Mouse (Mus musculus) liver, postnatal 0 days (tissue): Measurements from ENCODE around the gene Mgmt. TPM values are rescaled to one million over a fixed set of nuclear protein-coding genes. Genes with fewer than 3 reads are reported as not detected.

Experiments
- ATAC-seq: fragments of 200-750 bp; cut with Nextera tagmentation; 2 replicates; pipeline ENCODE4 v1.8.0; 2017; ENCODE audit warnings: mild to moderate bottlenecking, moderate library complexity
- DNase-seq: peaks from one replicate; pipeline ENCODE4 v3.0.0-alpha.2; 2016
- H3K27ac ChIP-seq: fragments of 300-500 bp; sonication (generic); 2 replicates; pipeline ENCODE4 v1.5.1; 2014; ENCODE audit warnings: antibody characterized with exemption, moderate library complexity, mild to moderate bottlenecking, low read depth
- H3K27me3 ChIP-seq: fragments of 300-500 bp; sonication (generic); 2 replicates; pipeline ENCODE4 v1.6.1; 2014; ENCODE audit warnings: low read length, control low read depth, mixed read lengths; ENCODE audit not compliant: insufficient read depth
- H3K36me3 ChIP-seq: fragments of 300-500 bp; sonication (generic); replicated peaks from 2 replicates; pipeline ENCODE4 v1.6.1; 2014; ENCODE audit warnings: mild to moderate bottlenecking, control low read depth, low read length, moderate library complexity, mixed read lengths; ENCODE audit not compliant: insufficient read depth
- H3K4me1 ChIP-seq: fragments of 300-500 bp; sonication (generic); 2 replicates; pipeline ENCODE4 v1.6.1; 2014; ENCODE audit warnings: antibody characterized with exemption, mild to moderate bottlenecking, control low read depth; ENCODE audit not compliant: insufficient read depth
- H3K4me2 ChIP-seq: fragments of 300-500 bp; sonication (generic); 2 replicates; pipeline ENCODE4 v1.6.1; 2014; ENCODE audit warnings: low read depth, mild to moderate bottlenecking, low read length, moderate library complexity, mixed read lengths
- H3K4me3 ChIP-seq: fragments of 300-500 bp; sonication (generic); 2 replicates; pipeline ENCODE4 v1.5.1; 2014; ENCODE audit warnings: low read depth, low read length
- H3K9ac ChIP-seq: fragments of 300-500 bp; sonication (generic); replicated peaks from 2 replicates; pipeline ENCODE4 v1.6.1; 2014; ENCODE audit warnings: mild to moderate bottlenecking, moderate library complexity
- H3K9me3 ChIP-seq: fragments of 300-500 bp; sonication (generic); 2 replicates; pipeline ENCODE4 v1.6.1; 2016; ENCODE audit warnings: mild to moderate bottlenecking, control low read depth, low read length, mixed read lengths
- CTCF ChIP-seq: sonication (generic); IDR thresholded peaks from 2 replicates; pipeline ENCODE4 v1.5.1; 2016; ENCODE audit warnings: antibody characterized with exemption, low read depth
- EP300 ChIP-seq: IDR thresholded peaks from 2 replicates; pipeline ENCODE4 v1.6.1; 2016; ENCODE audit warnings: antibody characterized with exemption, low read depth, mild to moderate bottlenecking
- WGBS: fragments of 180-500 bp; shearing (Covaris S2); extraction: QIAGEN DNeasy Blood & Tissue Kit; methylation state at CpG from one replicate; pipeline ENCODE4 v1.1.7; 2014; ENCODE audit not compliant: insufficient replicate concordance; 5-methylcytosine and 5-hydroxymethylcytosine counted together
- polyA plus RNA-seq: library from polyadenylated mRNA; unstranded; fragments of >200 nt; fragmentation: Nextera tagmentation; extraction: Ambion mirVana; gene quantifications from 2 replicates; pipeline ENCODE4 v1.2.1, GENCODE M21; 2015

Gene Mgmt
- polyA plus RNA-seq, 1 experiment from 2014 or later: 3.0 TPM

DNA sequence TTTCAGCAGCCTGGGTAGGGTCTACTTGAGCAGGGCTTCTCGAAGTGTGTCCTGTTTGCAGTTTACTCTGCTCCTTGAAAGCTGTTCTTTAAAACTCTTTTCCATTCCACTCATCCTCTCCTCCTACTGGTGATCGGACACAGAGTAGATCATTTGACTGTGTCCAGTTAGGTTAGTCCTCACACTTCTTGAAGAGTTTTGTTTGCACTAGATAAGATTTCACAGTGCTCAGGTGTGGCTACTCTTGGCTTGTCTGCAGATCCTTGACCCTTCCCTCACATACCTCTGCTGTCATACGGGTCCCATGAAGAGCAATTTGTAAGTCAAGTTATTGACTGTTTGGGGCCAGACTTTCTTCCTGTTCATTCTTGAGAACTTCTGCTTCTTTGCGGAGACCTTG is 221.8 kb downstream of the Mgmt start:
- DNase-seq (no peak), ATAC-seq (no peak)
- H3K4me3 ChIP-seq: no peak overlapping the region
- H3K27me3 ChIP-seq: no peaks in the 10 kb centered on the region
- no peaks in the 10 kb centered on the region for H3K36me3 ChIP-seq
- H3K4me2 ChIP-seq: no peak overlapping the region
- no peak overlapping the region for H3K9ac ChIP-seq
- H3K4me1 ChIP-seq: no peaks in the 10 kb centered on the region
- H3K27ac ChIP-seq: no peak overlapping the region
- TF ChIP-seq EP300 (no peak), CTCF (no peak)
- 46% methylated on average over 4 of the region's 4 CpGs for WGBS
- H3K9me3 ChIP-seq: peaks cover 11% of the 10 kb centered on the region

- no peaks in the 10 kb centered on the region for H3K9me3 ChIP-seq
- H3K4me2 ChIP-seq: no peak overlapping the region
- no peak overlapping the region for H3K9ac ChIP-seq
- no peaks in the 10 kb centered on the region for H3K4me1 ChIP-seq
- DNase-seq: no peak
- TF ChIP-seq CTCF (no peak), EP300 (no peak)
- H3K4me3 ChIP-seq: no peak overlapping the region
- no peaks in the 10 kb centered on the region for H3K27me3 ChIP-seq
- no peaks in the 10 kb centered on the region for H3K36me3 ChIP-seq
- WGBS: 81% methylated on average over 16 of the region's 16 CpGs
- H3K27ac ChIP-seq: no peak overlapping the region
- no peak for ATAC-seq
Measured at GRCm38 (mm10) chr7:137121243-137121858, 226.9 kb downstream of the Mgmt start.

DNA sequence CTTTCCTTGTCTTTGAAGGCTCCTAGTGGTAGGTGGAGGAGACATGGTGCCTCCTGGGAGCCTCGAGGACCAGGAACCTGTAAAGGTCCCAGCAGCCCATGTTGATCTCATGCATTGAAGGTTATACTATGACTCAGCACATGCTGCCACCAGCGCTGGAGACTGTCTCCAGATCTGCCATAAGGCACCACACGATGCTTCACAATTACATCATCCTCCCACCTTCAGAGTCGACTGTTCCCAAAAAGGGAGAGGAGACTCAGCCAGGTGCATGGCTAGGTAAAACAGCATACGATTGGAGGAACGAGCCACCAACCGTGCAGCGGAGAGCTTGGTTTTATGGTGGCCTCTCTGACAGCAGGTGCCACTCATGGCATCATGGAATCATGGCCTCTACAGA is 234.3 kb downstream of the Mgmt start:
- DNase-seq: no peak
- H3K27me3 ChIP-seq: no peaks in the 10 kb centered on the region
- WGBS: 79% methylated on average over 8 of the region's 8 CpGs
- TF ChIP-seq EP300: no peak
- TF ChIP-seq CTCF: no peak
- no peak overlapping the region for H3K4me3 ChIP-seq
- ATAC-seq: no peak
- no peak overlapping the region for H3K9ac ChIP-seq
- no peaks in the 10 kb centered on the region for H3K36me3 ChIP-seq
- H3K27ac ChIP-seq: no peak overlapping the region
- H3K4me1 ChIP-seq: no peaks in the 10 kb centered on the region
- H3K9me3 ChIP-seq: no peaks in the 10 kb centered on the region
- H3K4me2 ChIP-seq: no peak overlapping the region

DNA sequence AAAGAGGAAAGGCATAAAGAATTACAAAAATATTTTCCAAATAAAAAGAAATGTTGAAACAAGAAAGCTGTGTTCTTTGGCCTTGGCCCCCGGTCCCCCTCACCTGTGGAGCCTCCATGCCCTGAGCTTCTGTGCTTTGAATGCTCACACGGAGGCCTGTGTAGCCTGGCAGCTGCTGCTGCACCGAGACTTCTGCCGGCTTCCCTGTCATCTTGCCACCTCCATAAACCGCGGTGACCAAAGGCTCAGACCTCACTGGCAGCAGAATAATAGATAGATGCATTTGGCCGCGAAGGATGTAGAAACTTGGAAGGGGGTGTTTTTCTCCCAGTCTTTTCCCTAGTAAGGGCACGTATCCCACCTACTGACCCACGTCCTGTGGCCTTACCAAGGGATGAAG is 235.8 kb downstream of the Mgmt start:
- no peak overlapping the region for H3K4me3 ChIP-seq
- no peak overlapping the region for H3K27ac ChIP-seq
- DNase-seq (no peak), ATAC-seq (no peak)
- TF ChIP-seq EP300 (no peak), CTCF (no peak)
- H3K9me3 ChIP-seq: no peaks in the 10 kb centered on the region
- no peak overlapping the region for H3K4me2 ChIP-seq
- H3K4me1 ChIP-seq: no peaks in the 10 kb centered on the region
- no peak overlapping the region for H3K9ac ChIP-seq
- 76% methylated on average over 10 of the region's 10 CpGs for WGBS
- no peaks in the 10 kb centered on the region for H3K27me3 ChIP-seq
- no peaks in the 10 kb centered on the region for H3K36me3 ChIP-seq

DNA sequence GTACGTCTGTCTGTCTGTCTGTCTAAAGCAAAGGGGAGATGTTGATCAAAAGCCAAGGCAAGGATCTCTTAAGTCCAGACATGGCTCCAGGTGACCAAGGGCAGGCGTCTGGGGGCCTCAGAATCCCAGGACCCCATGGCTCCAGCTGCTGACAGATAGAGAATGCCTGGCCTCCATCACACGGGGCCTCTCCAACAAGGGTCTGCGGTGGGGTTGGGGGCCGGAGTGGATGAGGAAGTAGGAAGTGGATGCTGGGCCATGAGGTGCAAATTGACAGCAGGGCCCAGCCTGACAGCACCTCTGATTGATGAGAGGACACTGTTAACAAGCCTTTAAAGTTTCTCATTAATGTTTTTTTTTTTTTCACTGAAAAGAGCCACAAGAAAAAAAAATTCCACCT is 237.5 kb downstream of the Mgmt start:
- ATAC-seq (no peak), DNase-seq (no peak)
- Histone ChIP-seq H3K9me3 (no peaks in the 10 kb centered on the region), H3K9ac (no peak overlapping the region), H3K27me3 (no peaks in the 10 kb centered on the region), H3K4me2 (no peak overlapping the region), H3K27ac (no peak overlapping the region), H3K4me1 (no peaks in the 10 kb centered on the region), H3K36me3 (no peaks in the 10 kb centered on the region), H3K4me3 (no peak overlapping the region)
- WGBS: 52% methylated on average over 5 of the region's 5 CpGs
- TF ChIP-seq CTCF (no peak), EP300 (no peak)

GRCm38 (mm10) chr7:137138101-137138500 is 243.7 kb downstream of the Mgmt start:
- no peaks in the 10 kb centered on the region for H3K36me3 ChIP-seq
- WGBS: 64% methylated on average over 5 of the region's 5 CpGs
- no peak overlapping the region for H3K27ac ChIP-seq
- DNase-seq (no peak), ATAC-seq (no peak)
- no peaks in the 10 kb centered on the region for H3K27me3 ChIP-seq
- H3K4me1 ChIP-seq: no peaks in the 10 kb centered on the region
- H3K4me3 ChIP-seq: no peak overlapping the region
- no peak for TF ChIP-seq CTCF
- TF ChIP-seq EP300: no peak
- no peak overlapping the region for H3K9ac ChIP-seq
- no peak overlapping the region for H3K4me2 ChIP-seq
- no peaks in the 10 kb centered on the region for H3K9me3 ChIP-seq

DNA sequence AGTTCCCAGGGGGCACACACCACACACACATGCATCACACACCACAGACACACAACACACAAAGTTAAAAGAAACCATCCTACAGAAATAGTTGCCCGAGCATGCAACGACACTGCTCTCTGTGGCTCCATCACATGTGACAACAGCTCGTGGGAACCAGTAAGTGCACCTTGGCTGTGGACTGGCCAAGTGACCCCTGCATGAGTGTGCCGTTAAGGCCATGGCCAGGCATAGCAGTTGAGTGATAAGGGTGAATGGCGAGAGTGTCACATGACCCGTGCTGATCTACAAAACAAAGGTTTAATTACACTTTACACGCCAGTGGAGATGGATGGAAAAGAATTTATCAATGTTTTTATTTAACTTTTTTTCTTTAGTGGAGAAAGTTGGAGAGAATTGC is 245.9 kb downstream of the Mgmt start:
- no peaks in the 10 kb centered on the region for H3K4me1 ChIP-seq
- no peak for DNase-seq
- no peak overlapping the region for H3K4me2 ChIP-seq
- H3K9me3 ChIP-seq: no peaks in the 10 kb centered on the region
- no peak overlapping the region for H3K27ac ChIP-seq
- TF ChIP-seq CTCF (no peak), EP300 (no peak)
- ATAC-seq: no peak
- no peak overlapping the region for H3K4me3 ChIP-seq
- H3K9ac ChIP-seq: no peak overlapping the region
- 67% methylated on average over 7 of the region's 7 CpGs for WGBS
- H3K36me3 ChIP-seq: no peaks in the 10 kb centered on the region
- no peaks in the 10 kb centered on the region for H3K27me3 ChIP-seq
